Mouse (Mus musculus) CH12.LX (cell line): ENCODE measurements at regions not wholly inside any gene's neighbourhood (a gene's known extent, or its start where the extent isn't known, plus 50 kb on each side); places are given as distances from the start of the nearest gene placed in this dataset.

Experiments
- DNase-seq: peaks from one replicate; pipeline ENCODE4 v3.0.0-alpha.2; 2013; ENCODE audit errors: extremely low read depth
- H3K27ac ChIP-seq: 2 replicates; pipeline ENCODE4 v1.5.1; 2012; ENCODE audit warnings: low read depth, mild to moderate bottlenecking, control low read depth, moderate library complexity; ENCODE audit not compliant: insufficient read depth
- H3K27me3 ChIP-seq: replicated peaks from 2 replicates; pipeline ENCODE3; 2012; ENCODE audit warnings: inconsistent platforms
- H3K36me3 ChIP-seq, 2 experiments: replicated peaks in 1 of 2; 2 replicates each; pipeline versions ENCODE3 to v1.6.1; 2012; ENCODE audit warnings: inconsistent platforms in 1 of 2, low read length in 1 of 2, mild to moderate bottlenecking in 1 of 2, mixed read lengths in 1 of 2, moderate library complexity in 1 of 2; ENCODE audit not compliant: control insufficient read depth in 1 of 2, insufficient read depth in 1 of 2
- H3K4me1 ChIP-seq, 2 experiments: 2 replicates each; pipeline ENCODE4 v1.6.1; 2012; ENCODE audit warnings: inconsistent platforms in 1 of 2, moderate library complexity in 1 of 2; ENCODE audit not compliant: insufficient read depth in 2 of 2, control insufficient read depth in 1 of 2
- H3K4me2 ChIP-seq: 2 replicates; pipeline ENCODE4 v1.6.1; 2012; ENCODE audit warnings: low read depth, mild to moderate bottlenecking, control low read depth; ENCODE audit not compliant: poor library complexity, insufficient read depth, severe bottlenecking
- H3K4me3 ChIP-seq, 3 experiments: fragments of 150-350 bp in 1 of 3; sonication (generic) in 1 of 3; replicated peaks in 1 of 3; 2 replicates each; pipeline versions ENCODE3 to v1.5.1; 2011 to 2012; ENCODE audit warnings: low read depth in 2 of 3, low read length in 2 of 3, mild to moderate bottlenecking in 2 of 3, moderate library complexity in 2 of 3, control low read depth in 1 of 3, improper control_type of control experiment in 1 of 3, inconsistent platforms in 1 of 3, mixed read lengths in 1 of 3; ENCODE audit not compliant: poor library complexity in 1 of 3
- H3K79me2 ChIP-seq: replicated peaks from 2 replicates; pipeline ENCODE4 v1.6.1; 2012; ENCODE audit warnings: mild to moderate bottlenecking, moderate library complexity; ENCODE audit not compliant: control insufficient read depth, poor library complexity, insufficient read depth, severe bottlenecking; ENCODE audit errors: extremely low read depth
- H3K9ac ChIP-seq: 2 replicates; pipeline ENCODE4 v1.6.1; 2012; ENCODE audit warnings: low read depth, mild to moderate bottlenecking, control low read depth, moderate library complexity; ENCODE audit not compliant: insufficient read depth
- H3K9me3 ChIP-seq: replicated peaks from 2 replicates; pipeline ENCODE3; 2012; ENCODE audit warnings: low read length, inconsistent platforms, mixed read lengths
- CHD2 ChIP-seq: IDR thresholded peaks from 2 replicates; pipeline ENCODE4 v1.6.1; 2011; ENCODE audit warnings: low read length, improper control_type of control experiment
- CTCF ChIP-seq, 2 experiments: IDR thresholded peaks in 1 of 2; conservative IDR thresholded peaks in 1 of 2; 2 replicates each; pipeline ENCODE4 v1.5.1; 2011 to 2012; ENCODE audit warnings: low read depth in 2 of 2, low read length in 2 of 2, improper control_type of control experiment in 1 of 2, inconsistent platforms in 1 of 2, mild to moderate bottlenecking in 1 of 2, moderate library complexity in 1 of 2
- E2F4 ChIP-seq: IDR thresholded peaks from 2 replicates; pipeline ENCODE4 v1.6.1; 2011; ENCODE audit warnings: low read depth, low read length, improper control_type of control experiment; ENCODE audit not compliant: insufficient replicate concordance
- ELF1 ChIP-seq: IDR thresholded peaks from 2 replicates; pipeline ENCODE4 v1.6.1; 2014; ENCODE audit warnings: low read depth, mild to moderate bottlenecking, inconsistent platforms, low read length, improper control_type of control experiment
- EP300 ChIP-seq: IDR thresholded peaks from 2 replicates; pipeline ENCODE4 v1.6.1; 2011; ENCODE audit warnings: low read length, improper control_type of control experiment
- ETS1 ChIP-seq: conservative IDR thresholded peaks from 2 replicates; pipeline ENCODE4 v1.6.1; 2012; ENCODE audit warnings: low read depth, mild to moderate bottlenecking, inconsistent platforms, low read length, improper control_type of control experiment, moderate library complexity
- GABPA ChIP-seq: IDR thresholded peaks from 2 replicates; pipeline ENCODE4 v1.6.1; 2012; ENCODE audit warnings: low read depth, low read length, improper control_type of control experiment, inconsistent platforms; ENCODE audit not compliant: insufficient replicate concordance
- IRF4 ChIP-seq: IDR thresholded peaks from 2 replicates; pipeline ENCODE4 v1.6.1; 2014; ENCODE audit warnings: low read depth, mild to moderate bottlenecking, inconsistent platforms, low read length, improper control_type of control experiment
- MAFK ChIP-seq: IDR thresholded peaks from 2 replicates; pipeline ENCODE4 v1.6.1; 2011; ENCODE audit warnings: low read length, improper control_type of control experiment; ENCODE audit not compliant: insufficient replicate concordance
- MEF2A ChIP-seq: IDR thresholded peaks from 2 replicates; pipeline ENCODE4 v1.6.1; 2014; ENCODE audit warnings: low read depth, mild to moderate bottlenecking, inconsistent platforms, low read length, improper control_type of control experiment, borderline replicate concordance
- MXI1 ChIP-seq: IDR thresholded peaks from 2 replicates; pipeline ENCODE4 v1.6.1; 2011; ENCODE audit warnings: mild to moderate bottlenecking, low read depth, low read length, improper control_type of control experiment
- PAX5 ChIP-seq: IDR thresholded peaks from 2 replicates; pipeline ENCODE4 v1.6.1; 2012; ENCODE audit warnings: low read length, inconsistent platforms, mixed read lengths
- POLR2A ChIP-seq: IDR thresholded peaks from 2 replicates; pipeline ENCODE4 v1.6.1; 2011; ENCODE audit warnings: low read depth, mild to moderate bottlenecking, improper control_type of control experiment, low read length
- POLR2AphosphoS2 ChIP-seq: IDR thresholded peaks from 2 replicates; pipeline ENCODE4 v1.6.1; 2011; ENCODE audit warnings: low read depth, low read length, improper control_type of control experiment
- RAD21 ChIP-seq: IDR thresholded peaks from 2 replicates; pipeline ENCODE4 v1.6.1; 2011; ENCODE audit warnings: low read depth, mild to moderate bottlenecking, low read length, improper control_type of control experiment, moderate library complexity
- RCOR1 ChIP-seq: conservative IDR thresholded peaks from 2 replicates; pipeline ENCODE4 v1.6.1; 2012; ENCODE audit warnings: low read depth, mild to moderate bottlenecking, inconsistent platforms, low read length, improper control_type of control experiment
- SIN3A ChIP-seq: IDR thresholded peaks from 2 replicates; pipeline ENCODE4 v1.6.1; 2012; ENCODE audit warnings: low read length, improper control_type of control experiment, inconsistent platforms
- SMC3 ChIP-seq: IDR thresholded peaks from 2 replicates; pipeline ENCODE4 v1.6.1; 2011; ENCODE audit warnings: low read depth, low read length, improper control_type of control experiment
- USF2 ChIP-seq: conservative IDR thresholded peaks from 2 replicates; pipeline ENCODE4 v1.6.1; 2011; ENCODE audit warnings: low read depth, low read length, improper control_type of control experiment
- ZC3H11A ChIP-seq: IDR thresholded peaks from 2 replicates; pipeline ENCODE4 v1.6.1; 2012; ENCODE audit warnings: low read depth, mild to moderate bottlenecking, inconsistent platforms, low read length, improper control_type of control experiment
- ZKSCAN1 ChIP-seq: IDR thresholded peaks from 2 replicates; pipeline ENCODE4 v1.6.1; 2012; ENCODE audit warnings: low read depth, inconsistent platforms, low read length, improper control_type of control experiment, borderline replicate concordance
- ZMIZ1 ChIP-seq: IDR thresholded peaks from 2 replicates; pipeline ENCODE4 v1.6.1; 2012; ENCODE audit warnings: low read depth, mild to moderate bottlenecking, inconsistent platforms, low read length, improper control_type of control experiment
- ZNF384 ChIP-seq: IDR thresholded peaks from 2 replicates; pipeline ENCODE4 v1.6.1; 2012; ENCODE audit warnings: low read depth, low read length, improper control_type of control experiment, inconsistent platforms
- dilution Hi-C: fragments of 300-500 bp; cut with MboI; formaldehyde crosslinking; loops from 2 replicates; pipeline ENCODE4 v1.14.3; 2020; ENCODE audit warnings: low sequenced_read_pairs; ENCODE audit not compliant: extremely low pct_unique_long_range_greater_than_20kb, extremely low pct_ligation_motif_present
- in situ Hi-C: fragments of 300-500 bp; cut with MboI; formaldehyde crosslinking; loops from 3 replicates; pipeline ENCODE4 v1.14.3; 2019; ENCODE audit warnings: low sequenced_read_pairs, low pct_ligation_motif_present, low pct_unique_long_range_greater_than_20kb, mixed read lengths

GRCm38 (mm10) chr8:49338716-49339115 is 495.0 kb upstream of the Tenm3 start:
- H3K27me3 ChIP-seq: no peaks in the 10 kb centered on the region
- no peak overlapping the region for H3K4me2 ChIP-seq
- H3K4me1 ChIP-seq: no peaks in the 10 kb centered on the region
- no peak for TF ChIP-seq MEF2A
- TF ChIP-seq ETS1: no peak
- no peak for TF ChIP-seq ZKSCAN1
- TF ChIP-seq SIN3A: no peak
- no peak for TF ChIP-seq CTCF (conservative IDR thresholded peaks at IDR 0.05 in 1 of 2, IDR thresholded peaks at IDR 0.05 in 1 of 2; ENCODE audit: low read depth in 2 of 2, low read length in 2 of 2)
- no peak for TF ChIP-seq POLR2A
- TF ChIP-seq MAFK: no peak
- TF ChIP-seq PAX5: no peak
- TF ChIP-seq E2F4: no peak
- no peak for TF ChIP-seq POLR2AphosphoS2
- TF ChIP-seq ZNF384: no peak
- TF ChIP-seq RAD21: no peak
- peaks cover 37% of the 10 kb centered on the region for H3K9me3 ChIP-seq
- no peak overlapping the region for H3K4me3 ChIP-seq
- H3K36me3 ChIP-seq: no peaks in the 10 kb centered on the region
- dilution Hi-C loops: no loop called here
- in situ Hi-C loops: no loop called here
- no peak overlapping the region for H3K27ac ChIP-seq
- H3K9ac ChIP-seq: no peak overlapping the region
- no peak for DNase-seq
- H3K79me2 ChIP-seq: no peaks in the 10 kb centered on the region

- H3K27me3 ChIP-seq: no peaks in the 10 kb centered on the region
- TF ChIP-seq ZC3H11A (no peak), EP300 (no peak), RAD21 (no peak), GABPA (no peak), SIN3A (no peak), IRF4 (no peak), ELF1 (no peak)
- H3K4me3 ChIP-seq: no peak overlapping the region
- no peaks in the 10 kb centered on the region for H3K4me1 ChIP-seq
- no peak for DNase-seq
- no peak overlapping the region for H3K9ac ChIP-seq
- no peaks in the 10 kb centered on the region for H3K79me2 ChIP-seq
- H3K36me3 ChIP-seq: no peaks in the 10 kb centered on the region
- dilution Hi-C loops (no loop called here), in situ Hi-C loops (no loop called here)
- peaks cover 36% of the 10 kb centered on the region for H3K9me3 ChIP-seq
- H3K27ac ChIP-seq: no peak overlapping the region
- no peak overlapping the region for H3K4me2 ChIP-seq
These were observed 483.2 kb upstream of the Tenm3 start for GRCm38 (mm10) chr8:49326980-49327379.

- no peaks in the 10 kb centered on the region for H3K79me2 ChIP-seq
- no peaks in the 10 kb centered on the region for H3K27me3 ChIP-seq
- no peak overlapping the region for H3K9ac ChIP-seq
- no peaks in the 10 kb centered on the region for H3K36me3 ChIP-seq
- dilution Hi-C loops (no loop called here), in situ Hi-C loops (no loop called here)
- no peak overlapping the region for H3K27ac ChIP-seq
- H3K9me3 ChIP-seq: peaks cover 35% of the 10 kb centered on the region
- no peaks in the 10 kb centered on the region for H3K4me1 ChIP-seq
- no peak for TF ChIP-seq ZMIZ1
- TF ChIP-seq GABPA: no peak
- TF ChIP-seq RCOR1: no peak
- TF ChIP-seq ZNF384: no peak
- TF ChIP-seq MXI1: no peak
- no peak for TF ChIP-seq CHD2
- TF ChIP-seq USF2: no peak
- no peak for TF ChIP-seq ETS1
- TF ChIP-seq SMC3: no peak
- no peak for TF ChIP-seq IRF4
- no peak for TF ChIP-seq E2F4
- DNase-seq: no peak
- no peak overlapping the region for H3K4me3 ChIP-seq
- no peak overlapping the region for H3K4me2 ChIP-seq
These were observed 477.7 kb upstream of the Tenm3 start for GRCm38 (mm10) chr8:49321404-49321803.
